Mouse (Mus musculus) thymus, postnatal 36 days (tissue): ENCODE data around the gene Insl6.

Source experiments
- DNase-seq, 2 experiments: peaks; one replicate each; pipeline ENCODE4 v3.0.0; 2022; ENCODE audit warnings: mixed read lengths in 2 of 2

Insl6 gene

DNA sequence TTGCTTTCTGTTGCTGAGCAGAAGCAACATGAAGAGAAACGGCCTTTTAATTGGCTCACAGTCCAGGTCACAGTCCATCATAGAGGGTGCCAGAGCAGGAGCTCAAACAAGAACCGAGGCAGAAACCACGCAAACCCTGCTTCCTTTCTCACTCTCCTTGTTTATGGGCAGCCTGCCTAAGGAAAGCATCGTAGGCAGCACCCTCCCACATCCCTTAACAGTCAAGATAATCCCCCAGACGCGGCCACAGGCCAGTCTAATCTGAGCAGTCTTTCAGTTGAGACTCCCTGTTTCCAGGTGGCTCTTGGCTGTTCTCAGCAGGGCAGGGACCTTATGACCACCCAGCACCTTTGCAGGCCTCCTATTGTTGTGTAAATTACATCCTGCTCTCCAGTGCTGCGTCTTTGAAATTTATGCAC, 39.7 kb downstream of the Insl6 start:
- no peak for DNase-seq

DNA sequence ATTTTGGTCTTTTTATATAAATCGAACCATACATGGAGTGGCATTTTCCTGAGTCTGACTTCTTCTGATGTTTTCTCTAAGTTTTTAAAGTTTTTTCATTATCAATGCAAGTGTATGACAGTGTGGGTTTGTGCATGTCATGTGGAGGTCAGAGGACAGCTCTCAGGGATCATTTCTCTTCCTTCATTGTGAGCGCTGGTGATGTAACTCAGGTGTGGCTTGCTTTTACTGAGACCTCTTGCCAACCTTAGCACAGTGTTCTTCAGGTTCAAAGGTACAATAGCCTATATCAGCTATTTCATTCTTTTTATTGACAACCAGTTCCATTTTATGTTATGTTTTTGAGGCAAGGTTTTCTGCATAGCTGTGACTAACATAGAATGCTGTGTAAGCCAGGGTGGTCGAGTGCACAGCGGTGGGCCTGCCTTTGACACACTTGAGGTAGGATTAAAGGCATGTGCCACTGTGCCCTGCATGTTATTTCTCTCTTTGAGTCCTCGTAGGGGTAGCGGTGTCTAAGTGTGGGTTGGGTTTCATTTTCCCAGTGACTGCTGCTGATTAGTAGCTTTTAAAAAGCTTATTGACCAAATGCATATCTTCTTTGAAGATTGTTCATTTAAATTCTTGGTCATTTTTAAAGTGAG, 46.1 kb downstream of the Insl6 start:
- no peak for DNase-seq

DNA sequence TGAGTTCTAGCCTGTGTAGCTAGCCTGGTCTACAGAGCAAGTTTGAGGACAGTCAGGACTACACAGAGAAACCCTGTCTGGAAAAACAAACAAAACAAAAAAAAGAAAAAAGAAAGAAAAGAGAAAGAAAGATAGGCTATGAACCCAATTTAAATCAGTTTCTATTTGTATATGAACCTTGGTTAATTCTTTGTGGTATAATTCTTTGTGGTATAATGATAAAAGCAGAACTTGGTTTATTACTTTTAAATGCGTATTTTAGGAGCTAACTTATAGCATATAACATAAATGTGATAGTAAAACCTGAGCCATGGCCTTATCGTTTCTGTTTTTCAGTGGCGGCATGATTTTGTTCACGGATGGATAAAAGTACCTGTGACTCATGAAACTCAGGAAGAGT, 48.7 kb downstream of the Insl6 start:
- DNase-seq = no peak

DNA sequence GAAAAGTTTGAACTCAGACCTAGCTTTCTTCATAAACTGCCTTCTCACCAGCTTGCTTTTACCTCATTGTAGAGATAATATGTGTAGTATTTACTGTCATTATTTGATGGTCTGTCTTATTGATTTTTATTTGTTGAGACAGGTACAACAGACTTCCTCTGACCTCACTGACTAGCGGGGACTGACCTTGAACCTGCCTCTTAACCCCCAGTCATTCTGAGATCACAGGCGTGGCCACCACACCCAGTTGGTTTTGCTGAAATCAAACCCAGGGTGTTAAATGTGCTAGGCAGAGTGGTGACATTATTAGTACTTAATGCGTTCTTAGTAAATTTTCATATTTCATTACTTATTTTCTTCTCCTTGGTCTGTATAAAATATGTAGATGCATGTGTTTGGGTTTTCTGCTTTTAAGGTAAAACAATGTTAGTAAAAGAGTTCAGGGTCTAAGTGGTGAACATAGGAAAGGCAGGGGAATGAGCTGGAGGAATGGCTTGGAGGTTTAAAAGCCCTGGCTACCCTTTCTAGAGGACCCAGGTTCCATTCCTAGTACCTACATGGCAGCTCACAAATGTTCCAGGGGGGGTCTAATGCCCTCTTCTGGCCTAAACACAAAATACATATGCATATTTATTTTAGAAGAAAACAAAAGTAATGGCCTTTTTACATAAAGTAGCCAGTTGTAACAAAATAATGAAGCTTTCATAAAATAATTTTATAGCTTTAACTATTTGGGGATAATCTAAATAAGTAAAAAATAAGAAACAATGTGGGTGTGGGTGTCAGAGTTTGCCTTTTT, 52.9 kb downstream of the Insl6 start:
- no peak for DNase-seq
